Mouse (Mus musculus) midbrain, embryonic 13.5 days (tissue): Measurements from ENCODE around the gene Rab3ip. TPM values are rescaled to one million over a fixed set of nuclear protein-coding genes. Genes with fewer than 3 reads are reported as not detected.

Source experiments
- ATAC-seq: fragments of 200-750 bp; cut with Nextera tagmentation; 2 replicates; pipeline ENCODE4 v1.8.0; 2017; ENCODE audit warnings: mild to moderate bottlenecking, moderate TSS enrichment, moderate library complexity
- H3K27ac ChIP-seq: fragments of 300-500 bp; sonication (generic); 2 replicates; pipeline ENCODE4 v1.5.1; 2015; ENCODE audit warnings: inconsistent platforms, mild to moderate bottlenecking, moderate library complexity
- H3K27me3 ChIP-seq: fragments of 300-500 bp; sonication (generic); 2 replicates; pipeline ENCODE4 v1.6.1; 2015; ENCODE audit warnings: mild to moderate bottlenecking, inconsistent platforms
- H3K36me3 ChIP-seq: fragments of 300-500 bp; sonication (generic); 2 replicates; pipeline ENCODE4 v1.6.1; 2015; ENCODE audit warnings: mild to moderate bottlenecking, inconsistent platforms
- H3K4me1 ChIP-seq: fragments of 300-500 bp; sonication (generic); replicated peaks from 2 replicates; pipeline ENCODE4 v1.6.1; 2015; ENCODE audit warnings: inconsistent platforms
- H3K4me2 ChIP-seq: fragments of 300-500 bp; sonication (generic); replicated peaks from 2 replicates; pipeline ENCODE4 v1.6.1; 2015; ENCODE audit warnings: moderate library complexity, mild to moderate bottlenecking, inconsistent platforms
- H3K4me3 ChIP-seq: fragments of 300-500 bp; sonication (generic); replicated peaks from 2 replicates; pipeline ENCODE4 v1.5.1; 2015; ENCODE audit warnings: mild to moderate bottlenecking, inconsistent platforms
- H3K9ac ChIP-seq: fragments of 300-500 bp; sonication (generic); replicated peaks from 2 replicates; pipeline ENCODE4 v1.6.1; 2015; ENCODE audit warnings: mild to moderate bottlenecking, inconsistent platforms
- H3K9me3 ChIP-seq: fragments of 300-500 bp; sonication (generic); 2 replicates; pipeline ENCODE4 v1.6.1; 2016; ENCODE audit warnings: mild to moderate bottlenecking, inconsistent platforms
- WGBS: fragments of 180-500 bp; shearing (Covaris S2); methylation state at CpG from one replicate; pipeline ENCODE4 v1.1.7; 2015; 5-methylcytosine and 5-hydroxymethylcytosine counted together
- polyA plus RNA-seq: library from polyadenylated mRNA; unstranded; fragments of >200 nt; fragmentation: Nextera tagmentation; extraction: Ambion mirVana; gene quantifications from 2 replicates; pipeline ENCODE4 v1.2.1, GENCODE M21; 2015

Gene Rab3ip
- polyA plus RNA-seq, 1 experiment from 2014 or later = 43.9 TPM

GRCm38 (mm10) chr10:116978841-116979240, 28.3 kb upstream of the Rab3ip start:
- 92% methylated on average over 9 of the region's 9 CpGs for WGBS
- Histone ChIP-seq H3K27me3 (no peaks in the 10 kb centered on the region), H3K4me2 (no peak overlapping the region), H3K27ac (no peak overlapping the region), H3K36me3 (no peaks in the 10 kb centered on the region), H3K9me3 (no peaks in the 10 kb centered on the region), H3K4me3 (no peak overlapping the region), H3K9ac (no peak overlapping the region), H3K4me1 (no peaks in the 10 kb centered on the region)
- no peak for ATAC-seq

- Histone ChIP-seq H3K27me3 (no peaks in the 10 kb centered on the region), H3K4me3 (no peak overlapping the region), H3K9ac (no peak overlapping the region), H3K4me2 (no peak overlapping the region), H3K36me3 (no peaks in the 10 kb centered on the region), H3K4me1 (no peaks in the 10 kb centered on the region), H3K9me3 (no peaks in the 10 kb centered on the region), H3K27ac (no peak overlapping the region)
- WGBS = 88% methylated on average over 2 of the region's 2 CpGs
- ATAC-seq = no peak
These were observed 27.3 kb upstream of the Rab3ip start for GRCm38 (mm10) chr10:116977858-116978257.

- no peak overlapping the region for H3K4me2 ChIP-seq
- no peak overlapping the region for H3K27ac ChIP-seq
- no peak overlapping the region for H3K4me3 ChIP-seq
- no peak overlapping the region for H3K9ac ChIP-seq
- no peaks in the 10 kb centered on the region for H3K9me3 ChIP-seq
- H3K36me3 ChIP-seq = no peaks in the 10 kb centered on the region
- H3K27me3 ChIP-seq = no peaks in the 10 kb centered on the region
- no peak for ATAC-seq
- WGBS = 71% methylated on average over 4 of the region's 4 CpGs
- no peaks in the 10 kb centered on the region for H3K4me1 ChIP-seq
These were observed 26.9 kb upstream of the Rab3ip start for GRCm38 (mm10) chr10:116977455-116977854.

- Histone ChIP-seq H3K36me3 (no peaks in the 10 kb centered on the region), H3K9me3 (no peaks in the 10 kb centered on the region), H3K4me1 (no peaks in the 10 kb centered on the region), H3K27me3 (no peaks in the 10 kb centered on the region), H3K4me2 (no peak within 1 kb of the TSS), H3K4me3 (no peak within 1 kb of the TSS), H3K9ac (no peak within 1 kb of the TSS), H3K27ac (no peak within 1 kb of the TSS)
- WGBS = 94% methylated on average over 6 of the region's 6 CpGs
- ATAC-seq = no peak
These were observed 21.9 kb upstream of the Rab3ip start, which contains the start of gene Gm10271 for GRCm38 (mm10) chr10:116972509-116972908. Gene Gm10271, minus strand, starts transcription at chr10:116972609.

GRCm38 (mm10) chr10:116968741-116969140, 18.2 kb upstream of the Rab3ip start:
- no peaks in the 10 kb centered on the region for H3K27me3 ChIP-seq
- 91% methylated on average over 4 of the region's 4 CpGs for WGBS
- ATAC-seq = no peak
- no peaks in the 10 kb centered on the region for H3K4me1 ChIP-seq
- no peak overlapping the region for H3K9ac ChIP-seq
- H3K4me2 ChIP-seq = no peak overlapping the region
- no peak overlapping the region for H3K27ac ChIP-seq
- H3K36me3 ChIP-seq = no peaks in the 10 kb centered on the region
- H3K9me3 ChIP-seq = no peaks in the 10 kb centered on the region
- H3K4me3 ChIP-seq = no peak overlapping the region

- H3K4me3 ChIP-seq = no peak overlapping the region
- H3K27ac ChIP-seq = no peak overlapping the region
- 82% methylated on average over 6 of the region's 6 CpGs for WGBS
- H3K9me3 ChIP-seq = no peaks in the 10 kb centered on the region
- no peaks in the 10 kb centered on the region for H3K4me1 ChIP-seq
- H3K9ac ChIP-seq = no peak overlapping the region
- no peaks in the 10 kb centered on the region for H3K27me3 ChIP-seq
- H3K36me3 ChIP-seq = no peaks in the 10 kb centered on the region
- ATAC-seq = no peak
- no peak overlapping the region for H3K4me2 ChIP-seq
These were observed 15.5 kb upstream of the Rab3ip start for GRCm38 (mm10) chr10:116966065-116966464.

- Histone ChIP-seq H3K9ac (no peak overlapping the region), H3K4me3 (no peak overlapping the region), H3K9me3 (no peaks in the 10 kb centered on the region), H3K27me3 (no peaks in the 10 kb centered on the region), H3K4me1 (no peaks in the 10 kb centered on the region), H3K4me2 (no peak overlapping the region), H3K36me3 (no peaks in the 10 kb centered on the region), H3K27ac (no peak overlapping the region)
- 83% methylated on average over 5 of the region's 5 CpGs for WGBS
- no peak for ATAC-seq
These were observed 14.7 kb upstream of the Rab3ip start for GRCm38 (mm10) chr10:116965297-116965696.

GRCm38 (mm10) chr10:116964571-116964970, 14.0 kb upstream of the Rab3ip start:
- Histone ChIP-seq H3K4me2 (no peak overlapping the region), H3K27me3 (no peaks in the 10 kb centered on the region), H3K27ac (no peak overlapping the region), H3K9ac (no peak overlapping the region), H3K9me3 (no peaks in the 10 kb centered on the region), H3K4me1 (no peaks in the 10 kb centered on the region), H3K36me3 (no peaks in the 10 kb centered on the region), H3K4me3 (no peak overlapping the region)
- no peak for ATAC-seq
- 88% methylated on average over 4 of the region's 4 CpGs for WGBS

GRCm38 (mm10) chr10:116964084-116964483, 13.5 kb upstream of the Rab3ip start:
- H3K9ac ChIP-seq = no peak overlapping the region
- no peaks in the 10 kb centered on the region for H3K9me3 ChIP-seq
- H3K27me3 ChIP-seq = no peaks in the 10 kb centered on the region
- 86% methylated on average over 11 of the region's 11 CpGs for WGBS
- no peak for ATAC-seq
- no peak overlapping the region for H3K27ac ChIP-seq
- H3K4me2 ChIP-seq = no peak overlapping the region
- no peaks in the 10 kb centered on the region for H3K36me3 ChIP-seq
- no peaks in the 10 kb centered on the region for H3K4me1 ChIP-seq
- no peak overlapping the region for H3K4me3 ChIP-seq

- Histone ChIP-seq H3K9me3 (no peaks in the 10 kb centered on the region), H3K36me3 (no peaks in the 10 kb centered on the region), H3K4me1 (no peaks in the 10 kb centered on the region), H3K4me3 (no peak overlapping the region), H3K27me3 (no peaks in the 10 kb centered on the region), H3K9ac (no peak overlapping the region), H3K27ac (no peak overlapping the region), H3K4me2 (no peak overlapping the region)
- ATAC-seq = no peak
- WGBS = 60% methylated on average over 17 of the region's 17 CpGs
These were observed 12.2 kb upstream of the Rab3ip start for GRCm38 (mm10) chr10:116962803-116963202.

- H3K4me1 ChIP-seq = no peaks in the 10 kb centered on the region
- H3K9me3 ChIP-seq = no peaks in the 10 kb centered on the region
- no peak overlapping the region for H3K4me2 ChIP-seq
- WGBS = 77% methylated on average over 14 of the region's 14 CpGs
- no peak overlapping the region for H3K9ac ChIP-seq
- H3K27me3 ChIP-seq = no peaks in the 10 kb centered on the region
- no peak for ATAC-seq
- H3K27ac ChIP-seq = no peak overlapping the region
- no peak overlapping the region for H3K4me3 ChIP-seq
- no peaks in the 10 kb centered on the region for H3K36me3 ChIP-seq
These were observed 11.6 kb upstream of the Rab3ip start for GRCm38 (mm10) chr10:116962152-116962551.

GRCm38 (mm10) chr10:116957867-116958551, 7.4 kb upstream of the Rab3ip start:
- H3K27ac ChIP-seq = no peak overlapping the region
- no peaks in the 10 kb centered on the region for H3K9me3 ChIP-seq
- no peak overlapping the region for H3K4me2 ChIP-seq
- H3K36me3 ChIP-seq = no peaks in the 10 kb centered on the region
- H3K4me1 ChIP-seq = no peaks in the 10 kb centered on the region
- WGBS = 62% methylated on average over 5 of the region's 5 CpGs
- H3K4me3 ChIP-seq = no peak overlapping the region
- H3K27me3 ChIP-seq = no peaks in the 10 kb centered on the region
- no peak for ATAC-seq
- no peak overlapping the region for H3K9ac ChIP-seq
